Mouse (Mus musculus) liver, adult 2 months (tissue): Measurements from ENCODE around the gene Fam219a.

ENCODE experiments used
- CTCF ChIP-seq: fragments of 200-500 bp; IDR thresholded peaks from 2 replicates; pipeline ENCODE4 v1.5.1; 2011; ENCODE audit warnings: low read depth, low read length, control low read depth
- POLR2A ChIP-seq: fragments of 200-500 bp; IDR thresholded peaks from 2 replicates; pipeline ENCODE4 v1.6.1; 2011; ENCODE audit warnings: low read length, control low read depth; ENCODE audit not compliant: insufficient read depth; ENCODE audit errors: extremely low read depth

GRCm38 (mm10) chr4:41610594-41610980 is 41.2 kb upstream of the Fam219a start:
- TF ChIP-seq POLR2A (no peak), CTCF (no peak)
